Mouse (Mus musculus): Measurements from ENCODE around the gene Degs2. TPM values are rescaled to one million over a fixed set of nuclear protein-coding genes. Genes with fewer than 3 reads are reported as not detected.
A peak's percentile ranks its signal among the peaks of the same experiment; 100 is the strongest.

The Degs2 gene
- polyA plus RNA-seq, 2 experiments = 0.18 TPM; not detected in 1

DNA sequence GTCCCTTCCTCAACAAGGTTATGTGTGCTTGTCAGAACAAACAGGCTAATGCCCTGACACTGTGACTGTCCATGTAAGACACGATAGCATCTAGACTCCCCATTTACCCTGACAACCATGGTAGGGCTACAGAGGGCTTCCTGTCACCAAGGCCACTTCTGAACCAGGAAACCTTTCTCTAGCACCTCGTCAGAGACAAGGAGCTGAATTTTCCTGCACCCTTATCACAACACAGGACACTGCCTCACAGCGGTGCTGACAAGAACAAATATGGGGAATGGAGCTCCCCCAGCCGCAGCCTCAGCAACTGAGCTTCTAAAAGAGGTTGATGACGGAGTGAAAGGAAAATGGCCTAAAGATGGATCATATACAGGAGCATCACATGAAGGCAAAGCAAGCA, 64.7 kb downstream of the Degs2 start:
- no peak for ATAC-seq (ENCODE audit: insufficient read depth)

GRCm38 (mm10) chr12:108635501-108635900, 66.6 kb downstream of the Degs2 start:
- H3K27ac ChIP-seq = no peak overlapping the region
- TF ChIP-seq CTCF (IDR thresholded peaks at IDR 0.05; ENCODE audit: low read depth) (no peak), EP300 (IDR thresholded peaks at IDR 0.05; ENCODE audit: low read depth) (no peak)
- H3K9me3 ChIP-seq (ENCODE audit: control insufficient read depth, low read length) = no peaks in the 10 kb centered on the region
- H3K27me3 ChIP-seq (ENCODE audit: control insufficient read depth, insufficient read depth, low read length) = no peaks in the 10 kb centered on the region
- ATAC-seq (ENCODE audit: insufficient read depth) = no peak
- WGBS (ENCODE audit: insufficient replicate concordance) = 23% methylated on average over 4 of the region's 4 CpGs
- no peak overlapping the region for H3K4me2 ChIP-seq (ENCODE audit: low read depth)
- peak overlapping the region; percentile 4 to 44; a peak in 2 of 4 replicates for H3K4me3 ChIP-seq (ENCODE audit: insufficient read depth in 1 of 2, low read depth in 2 of 2, low read length in 2 of 2)
- no peak for DNase-seq (ENCODE audit: low read depth in 3 of 3, low spot score in 3 of 3)
- H3K4me1 ChIP-seq (replicated peaks; ENCODE audit: control insufficient read depth in 2 of 2, insufficient read depth in 2 of 2, low read length in 1 of 2) = peaks cover 11 to 35% of the 10 kb centered on the region in 2 experiments
- no peaks in the 10 kb centered on the region for H3K36me3 ChIP-seq (replicated peaks; ENCODE audit: control insufficient read depth, insufficient read depth, low read depth)
- no peak overlapping the region for H3K9ac ChIP-seq (replicated peaks)

More for the DNA sequence above, 64.7 kb downstream of the Degs2 start:
- Histone ChIP-seq H3K4me1 (replicated peaks; ENCODE audit: control insufficient read depth in 2 of 2, insufficient read depth in 2 of 2, low read length in 1 of 2) (peaks cover 0 to 16% of the 10 kb centered on the region in 2 experiments; a peak in 3 of 4 replicates), H3K27me3 (ENCODE audit: control insufficient read depth, insufficient read depth, low read length) (no peaks in the 10 kb centered on the region), H3K9ac (replicated peaks) (no peak overlapping the region), H3K27ac (no peak overlapping the region), H3K4me2 (ENCODE audit: low read depth) (no peak overlapping the region), H3K4me3 (ENCODE audit: insufficient read depth in 1 of 2, low read depth in 2 of 2, low read length in 2 of 2) (no peak overlapping the region), H3K36me3 (replicated peaks; ENCODE audit: control insufficient read depth, insufficient read depth, low read depth) (no peaks in the 10 kb centered on the region), H3K9me3 (ENCODE audit: control insufficient read depth, low read length) (no peaks in the 10 kb centered on the region)
- TF ChIP-seq CTCF (IDR thresholded peaks at IDR 0.05; ENCODE audit: low read depth) (no peak), EP300 (IDR thresholded peaks at IDR 0.05; ENCODE audit: low read depth) (no peak)
- 51% methylated on average over 5 of the region's 5 CpGs for WGBS (ENCODE audit: insufficient replicate concordance)
- DNase-seq (ENCODE audit: low read depth in 3 of 3, low spot score in 3 of 3) = no peak

DNA sequence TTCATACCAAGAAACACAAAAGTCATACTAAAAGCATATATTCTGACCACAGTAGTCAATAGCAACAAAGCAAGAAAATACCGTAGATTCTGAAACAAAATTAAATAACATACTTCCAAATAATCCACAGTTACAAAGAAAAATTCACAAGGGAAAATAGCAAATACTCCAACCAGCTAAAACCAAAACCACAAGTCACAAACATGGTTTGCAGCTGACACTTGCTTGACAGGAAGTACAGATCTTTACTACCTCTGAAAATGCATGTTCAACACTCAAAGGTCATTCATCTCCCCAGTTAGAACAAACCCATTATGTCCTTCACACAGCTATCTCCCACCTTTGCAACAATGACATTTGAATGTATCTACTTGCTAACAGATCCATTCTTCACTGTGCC, 68.1 kb downstream of the Degs2 start:
- Histone ChIP-seq H3K4me2 (ENCODE audit: low read depth) (no peak overlapping the region), H3K4me3 (ENCODE audit: insufficient read depth in 1 of 2, low read depth in 2 of 2, low read length in 2 of 2) (no peak overlapping the region), H3K27me3 (ENCODE audit: control insufficient read depth, insufficient read depth, low read length) (no peaks in the 10 kb centered on the region), H3K27ac (no peak overlapping the region), H3K9me3 (ENCODE audit: control insufficient read depth, low read length) (no peaks in the 10 kb centered on the region), H3K9ac (replicated peaks) (no peak overlapping the region), H3K36me3 (replicated peaks; ENCODE audit: control insufficient read depth, insufficient read depth, low read depth) (no peaks in the 10 kb centered on the region), H3K4me1 (replicated peaks; ENCODE audit: control insufficient read depth in 2 of 2, insufficient read depth in 2 of 2, low read length in 1 of 2) (peaks cover 11 to 37% of the 10 kb centered on the region in 2 experiments)
- ATAC-seq (ENCODE audit: insufficient read depth) (no peak), DNase-seq (ENCODE audit: low read depth in 3 of 3, low spot score in 3 of 3) (no peak)
- TF ChIP-seq EP300 (IDR thresholded peaks at IDR 0.05; ENCODE audit: low read depth) (no peak), CTCF (IDR thresholded peaks at IDR 0.05; ENCODE audit: low read depth) (no peak)
- 64% methylated on average over 1 of the region's 1 CpGs for WGBS (ENCODE audit: insufficient replicate concordance)

DNA sequence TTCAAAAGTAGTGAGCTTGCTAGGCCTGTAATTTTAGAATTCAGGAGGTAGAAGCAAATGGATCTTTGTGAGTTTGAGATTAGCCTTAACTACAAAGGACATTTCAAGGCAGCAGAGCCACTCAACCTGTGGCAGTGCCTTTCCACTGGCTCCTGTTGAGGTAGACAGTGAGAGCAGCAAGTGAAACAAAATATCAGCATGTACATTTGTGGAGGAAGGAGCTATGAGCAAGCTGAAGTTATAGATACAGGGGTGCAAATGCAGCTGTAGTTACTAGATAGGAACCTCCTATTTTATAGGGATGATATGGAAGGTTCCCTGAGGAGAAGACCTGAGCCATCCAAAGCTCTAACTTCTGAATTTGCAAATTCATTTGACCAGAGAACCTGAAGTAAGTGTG, 69.6 kb downstream of the Degs2 start:
- H3K4me3 ChIP-seq (ENCODE audit: insufficient read depth in 1 of 2, low read depth in 2 of 2, low read length in 2 of 2) = no peak overlapping the region
- H3K27ac ChIP-seq = no peak overlapping the region
- no peaks in the 10 kb centered on the region for H3K9me3 ChIP-seq (ENCODE audit: control insufficient read depth, low read length)
- H3K36me3 ChIP-seq (replicated peaks; ENCODE audit: control insufficient read depth, insufficient read depth, low read depth) = no peaks in the 10 kb centered on the region
- peaks cover 11 to 35% of the 10 kb centered on the region in 2 experiments for H3K4me1 ChIP-seq (replicated peaks; ENCODE audit: control insufficient read depth in 2 of 2, insufficient read depth in 2 of 2, low read length in 1 of 2)
- DNase-seq (ENCODE audit: low read depth in 3 of 3, low spot score in 3 of 3) (no peak), ATAC-seq (ENCODE audit: insufficient read depth) (peak; percentile 57)
- H3K9ac ChIP-seq (replicated peaks) = no peak overlapping the region
- H3K27me3 ChIP-seq (ENCODE audit: control insufficient read depth, insufficient read depth, low read length) = no peaks in the 10 kb centered on the region
- TF ChIP-seq EP300 (IDR thresholded peaks at IDR 0.05; ENCODE audit: low read depth) = peak; percentile 24; the same call in 1 of the 2 replicates
- no peak for TF ChIP-seq CTCF (IDR thresholded peaks at IDR 0.05; ENCODE audit: low read depth)
- H3K4me2 ChIP-seq (ENCODE audit: low read depth) = no peak overlapping the region

DNA sequence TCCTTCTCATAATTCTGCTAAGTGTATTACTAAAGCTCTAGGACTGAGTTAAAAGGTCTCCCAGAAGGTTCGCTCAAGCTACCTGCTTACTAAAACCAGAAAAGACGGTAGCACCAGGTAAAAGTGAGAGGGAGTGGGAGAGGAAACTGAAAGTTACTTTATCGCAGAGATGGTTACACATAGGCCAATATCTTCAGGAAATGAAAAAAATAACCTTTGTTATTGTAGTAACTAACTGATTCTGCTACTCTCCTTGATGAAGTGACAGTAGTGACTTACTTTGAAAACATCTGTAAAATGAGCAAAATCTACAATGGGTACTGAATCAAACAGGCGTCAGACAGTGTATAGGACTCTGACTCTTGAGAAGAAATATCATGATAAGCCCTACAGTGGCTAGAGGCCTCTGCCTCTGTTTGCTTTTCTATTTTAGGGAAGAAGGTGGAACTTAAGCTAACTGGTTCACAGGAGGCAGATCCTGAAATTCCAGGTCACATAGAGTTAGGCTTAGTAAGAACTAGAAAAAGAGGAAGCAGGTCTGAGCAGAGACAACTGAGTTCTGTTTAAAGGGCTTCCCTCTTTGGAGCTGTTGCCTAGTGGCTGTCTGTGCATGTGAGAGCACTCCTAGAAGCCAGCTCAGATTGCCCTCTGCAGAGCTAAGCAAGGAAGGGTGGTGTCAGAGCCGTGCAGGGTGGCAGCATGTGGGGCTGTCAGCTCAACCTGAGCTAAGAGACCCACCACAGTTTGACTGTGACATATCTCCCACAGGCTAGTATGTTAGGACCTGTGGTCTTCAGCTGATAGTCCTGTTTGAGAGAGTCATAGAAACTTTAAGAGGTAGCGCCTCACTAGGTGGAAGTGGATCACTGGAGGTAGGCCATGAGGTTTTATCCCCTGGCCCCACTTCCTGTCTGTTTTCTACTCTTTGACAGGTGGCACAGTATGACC, 71.1 kb downstream of the Degs2 start:
- DNase-seq (ENCODE audit: low read depth in 3 of 3, low spot score in 3 of 3) (peak in 1 of 3 experiments; percentile 13), ATAC-seq (ENCODE audit: insufficient read depth) (peak; percentile 47)
- Histone ChIP-seq H3K36me3 (replicated peaks; ENCODE audit: control insufficient read depth, insufficient read depth, low read depth) (no peaks in the 10 kb centered on the region), H3K4me2 (ENCODE audit: low read depth) (no peak overlapping the region), H3K4me1 (replicated peaks; ENCODE audit: control insufficient read depth in 2 of 2, insufficient read depth in 2 of 2, low read length in 1 of 2) (peaks cover 11 to 35% of the 10 kb centered on the region in 2 experiments), H3K27me3 (ENCODE audit: control insufficient read depth, insufficient read depth, low read length) (no peaks in the 10 kb centered on the region), H3K27ac (no peak overlapping the region), H3K9ac (replicated peaks) (no peak overlapping the region), H3K9me3 (ENCODE audit: control insufficient read depth, low read length) (no peaks in the 10 kb centered on the region), H3K4me3 (ENCODE audit: insufficient read depth in 1 of 2, low read depth in 2 of 2, low read length in 2 of 2) (no peak overlapping the region)
- TF ChIP-seq EP300 (IDR thresholded peaks at IDR 0.05; ENCODE audit: low read depth) (no peak), CTCF (IDR thresholded peaks at IDR 0.05; ENCODE audit: low read depth) (no peak)
- WGBS (ENCODE audit: insufficient replicate concordance) = 43% methylated on average over 6 of the region's 6 CpGs
